Mouse (Mus musculus): ENCODE results near the gene Efna1.

The Efna1 gene

GRCm38 (mm10) chr3:89281579-89282290, 793 bp upstream of the Efna1 start:
- intact Hi-C loops (cut with DNase I) = loop anchor here (1.0 kb wide), 1 partner anchor 31 kb away; no protein-coding TSS in a partner anchor

GRCm38 (mm10) chr3:89280050-89280605, 814 bp downstream of the Efna1 start:
- intact Hi-C loops (cut with DNase I) = no loop called here

DNA sequence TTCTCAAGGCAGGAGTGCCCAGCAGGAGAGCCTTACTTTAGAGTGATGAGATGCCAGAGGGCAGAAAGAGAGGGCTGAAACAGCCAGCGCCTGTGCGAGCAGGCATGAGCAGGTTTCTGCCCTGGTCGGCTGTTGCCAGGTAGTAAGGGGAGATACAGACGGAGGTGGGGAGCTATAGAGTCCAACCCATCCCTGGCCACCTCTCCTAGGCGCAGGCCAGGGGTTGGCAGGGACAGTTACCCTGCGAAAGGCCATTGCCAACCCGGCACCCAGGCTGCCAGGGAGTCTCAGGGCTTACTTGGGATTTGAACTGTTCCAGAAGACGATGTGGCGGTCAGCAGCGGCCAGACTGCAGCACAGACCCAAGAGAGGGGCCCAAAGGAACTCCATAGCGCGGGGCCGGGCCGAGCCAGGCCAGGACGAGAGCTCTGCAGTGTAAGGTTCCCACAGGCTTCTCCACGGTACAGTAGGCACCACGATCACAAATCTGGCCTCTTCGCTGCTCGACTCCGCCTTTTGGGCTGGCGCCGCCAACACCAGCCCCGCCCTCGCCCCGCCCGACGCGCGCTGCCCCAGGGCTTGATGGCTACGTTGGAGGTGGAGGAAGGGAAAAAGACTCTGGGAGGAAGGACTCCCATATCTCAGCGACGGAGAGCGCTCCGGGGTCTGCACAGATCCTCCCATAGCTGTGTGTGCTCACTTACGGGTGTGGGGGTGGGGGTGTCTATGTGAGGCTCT, 1.6 kb downstream of the Efna1 start:
- intact Hi-C loops (cut with DNase I) = loop anchor here (1.0 kb wide), 1 partner anchor 28 kb away; no protein-coding TSS in a partner anchor

GRCm38 (mm10) chr3:89278643-89279042, 2.3 kb downstream of the Efna1 start:
- intact Hi-C loops (cut with DNase I) = loop anchor here (1.0 kb wide), 1 partner anchor 27 kb away; no protein-coding TSS in a partner anchor

- intact Hi-C loops (cut with DNase I) = no loop called here
Observed at GRCm38 (mm10) chr3:89278107-89278506, 2.8 kb downstream of the Efna1 start.

GRCm38 (mm10) chr3:89277281-89278021, 3.5 kb downstream of the Efna1 start:
- intact Hi-C loops (cut with DNase I) = no loop called here

GRCm38 (mm10) chr3:89276061-89276460, 4.9 kb downstream of the Efna1 start:
- intact Hi-C loops (cut with DNase I) = no loop called here

DNA sequence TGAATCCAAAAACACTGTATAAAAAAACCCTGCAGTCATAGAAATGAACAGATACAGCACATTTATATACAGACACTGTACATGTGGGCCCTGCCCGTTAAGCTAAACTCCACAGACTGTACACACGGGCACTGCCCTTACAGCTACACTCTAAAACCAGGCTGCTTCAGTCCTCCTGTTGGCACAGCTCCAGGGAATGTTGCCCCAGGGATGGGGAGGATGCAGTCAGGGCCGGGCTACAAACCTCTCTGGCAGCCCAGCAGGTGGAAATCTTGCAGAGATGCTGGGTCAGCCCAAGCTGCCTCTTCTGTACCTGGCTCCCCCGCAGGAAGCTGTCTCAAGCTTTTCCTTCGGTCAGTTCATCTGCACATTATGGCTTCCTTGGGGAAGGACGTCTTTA, 9.2 kb downstream of the Efna1 start:
- intact Hi-C loops (cut with DNase I) = no loop called here

- intact Hi-C loops (cut with DNase I) = no loop called here
Observed at GRCm38 (mm10) chr3:89270891-89271290, 10.1 kb downstream of the Efna1 start.

- intact Hi-C loops (cut with DNase I) = no loop called here
Observed at GRCm38 (mm10) chr3:89270051-89270755, 10.7 kb downstream of the Efna1 start, which contains the start of gene Slc50a1. TSS of gene Slc50a1 (minus strand) at chr3:89270570.

- intact Hi-C loops (cut with DNase I) = no loop called here
Observed at GRCm38 (mm10) chr3:89268916-89269315, 12.0 kb downstream of the Efna1 start.

- intact Hi-C loops (cut with DNase I) = no loop called here
Observed at GRCm38 (mm10) chr3:89266439-89266893, 14.5 kb downstream of the Efna1 start.

DNA sequence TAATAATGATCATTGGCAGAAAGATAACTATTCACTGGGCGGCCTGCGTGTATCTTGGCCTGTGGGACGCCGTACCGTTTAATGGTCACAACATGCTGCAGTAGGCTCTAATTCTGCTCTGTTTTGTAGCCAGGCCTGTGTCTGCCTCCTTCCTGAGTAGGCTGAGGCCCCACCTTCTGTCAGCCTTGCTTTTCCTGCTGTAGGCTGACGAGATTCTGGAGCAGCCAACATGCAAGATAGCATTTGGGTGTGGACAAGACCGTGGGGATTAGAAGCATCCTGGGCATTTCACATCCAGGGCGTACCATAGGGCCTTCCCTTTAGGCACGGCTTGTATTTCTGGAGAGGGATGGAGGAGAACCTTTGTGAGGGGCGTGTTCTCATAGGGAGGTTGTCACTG, 18.5 kb downstream of the Efna1 start:
- intact Hi-C loops (cut with DNase I) = no loop called here

DNA sequence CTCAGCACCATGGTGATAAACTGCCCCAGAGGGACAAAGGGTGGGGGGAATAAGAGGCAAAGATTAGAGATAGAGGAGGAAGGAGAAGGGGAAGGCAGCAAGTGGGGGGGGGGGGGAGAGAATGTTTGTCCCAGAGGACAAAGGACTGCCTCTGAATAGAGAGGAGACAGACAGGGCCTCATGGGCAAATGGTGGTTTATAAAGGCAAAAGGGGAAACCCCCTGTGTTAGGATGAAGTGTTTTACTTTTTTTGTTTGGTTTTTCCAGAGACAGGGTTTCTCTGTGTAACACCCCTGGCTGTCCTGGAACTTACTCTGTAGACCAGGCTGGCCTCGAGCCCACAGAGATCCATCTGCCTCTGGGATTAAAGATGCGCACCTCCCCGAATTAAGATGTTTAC, 20.7 kb downstream of the Efna1 start:
- intact Hi-C loops (cut with DNase I) = no loop called here

DNA sequence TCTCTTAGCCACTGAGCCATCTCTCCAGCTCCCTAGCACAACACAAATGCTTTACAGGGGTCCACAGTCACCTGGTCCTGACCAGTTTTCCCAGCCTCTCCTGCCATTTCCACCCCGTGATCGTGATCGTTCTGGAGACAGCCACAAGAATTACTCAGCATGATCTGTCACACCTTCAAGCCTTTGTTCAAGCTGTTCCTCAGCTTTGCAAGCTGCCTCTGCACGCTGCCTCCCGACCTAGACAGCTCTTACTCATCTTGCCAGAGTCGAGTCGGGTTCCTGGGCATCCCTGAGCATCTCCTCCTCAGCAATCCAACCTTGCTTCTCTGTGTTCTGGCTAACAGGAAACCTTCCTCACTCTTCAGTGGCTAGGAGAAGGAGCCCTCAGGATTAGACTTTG, 21.9 kb downstream of the Efna1 start, which contains the start of gene Dpm3:
Gene Dpm3, plus strand, starts transcription at position 283 of the 400 bp plus-strand sequence.
- intact Hi-C loops (cut with DNase I) = no loop called here

DNA sequence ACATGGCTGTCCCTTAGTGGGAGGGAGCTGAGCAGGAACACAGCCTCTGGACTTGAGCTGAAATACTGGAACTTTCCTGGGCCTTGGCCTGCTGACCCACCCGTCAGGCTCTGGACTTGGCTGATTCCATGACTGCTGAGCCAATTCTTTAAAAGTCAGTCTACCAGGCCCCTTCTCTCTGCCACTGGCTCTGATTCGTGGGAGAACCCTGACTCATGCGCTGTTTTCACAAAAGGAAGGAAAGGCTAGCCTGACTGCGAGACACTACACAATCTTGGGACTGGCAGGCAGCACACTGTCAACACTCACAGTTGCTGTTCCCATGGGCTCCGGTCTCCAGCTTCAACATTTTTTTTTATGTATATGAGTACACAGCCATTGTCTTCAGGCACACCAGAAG, 24.8 kb downstream of the Efna1 start:
- intact Hi-C loops (cut with DNase I) = no loop called here

- intact Hi-C loops (cut with DNase I) = no loop called here
Observed at GRCm38 (mm10) chr3:89254994-89255393, 25.9 kb downstream of the Efna1 start.

- intact Hi-C loops (cut with DNase I) = loop anchor here (1.0 kb wide), 1 partner anchor 28 kb away; no protein-coding TSS in a partner anchor
Observed at GRCm38 (mm10) chr3:89251365-89251895, 29.5 kb downstream of the Efna1 start.

GRCm38 (mm10) chr3:89250435-89251040, 30.4 kb downstream of the Efna1 start:
- intact Hi-C loops (cut with DNase I) = loop anchor here (1.0 kb wide), 2 partner anchors 29 to 32 kb away; no protein-coding TSS in a partner anchor

- intact Hi-C loops (cut with DNase I) = no loop called here
Observed at GRCm38 (mm10) chr3:89247466-89247865, 33.5 kb downstream of the Efna1 start.
